Mouse (Mus musculus): ENCODE results near the gene Gm49320.

DNA sequence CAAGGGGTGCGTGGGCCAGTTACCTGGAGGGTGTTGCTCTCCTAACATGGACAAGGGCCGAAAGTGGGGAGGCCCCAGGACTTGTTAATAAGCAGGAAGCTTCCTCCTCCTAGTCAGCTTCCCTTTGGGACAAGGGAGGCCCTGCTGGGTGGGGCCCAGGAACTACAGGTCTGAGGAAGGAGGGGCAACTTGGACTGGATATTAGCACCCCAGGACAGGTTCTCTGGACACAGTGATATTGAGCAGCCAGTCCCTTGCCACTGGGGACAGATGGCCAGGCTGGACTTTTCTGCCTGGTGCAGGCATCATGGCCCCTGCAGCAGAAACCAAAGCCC, 31.7 kb upstream of the Gm49320 start:
- TF ChIP-seq POLR2A (IDR thresholded peaks at IDR 0.05; ENCODE audit: control insufficient read depth, extremely low read depth, insufficient read depth, low read length, poor library complexity) (no peak), CTCF (IDR thresholded peaks at IDR 0.05; ENCODE audit: borderline replicate concordance, control insufficient read depth, extremely low read depth, insufficient read depth, low read length, poor library complexity) (no peak)

All from thymus, adult 2 months (tissue).